Mouse (Mus musculus): ENCODE measurements around the gene Skor1. TPM values are rescaled to one million over a fixed set of nuclear protein-coding genes. Genes with fewer than 3 reads are reported as not detected.

Gene Skor1
- total RNA-seq, 2 experiments from 2014 or later, result 0.08 TPM

DNA sequence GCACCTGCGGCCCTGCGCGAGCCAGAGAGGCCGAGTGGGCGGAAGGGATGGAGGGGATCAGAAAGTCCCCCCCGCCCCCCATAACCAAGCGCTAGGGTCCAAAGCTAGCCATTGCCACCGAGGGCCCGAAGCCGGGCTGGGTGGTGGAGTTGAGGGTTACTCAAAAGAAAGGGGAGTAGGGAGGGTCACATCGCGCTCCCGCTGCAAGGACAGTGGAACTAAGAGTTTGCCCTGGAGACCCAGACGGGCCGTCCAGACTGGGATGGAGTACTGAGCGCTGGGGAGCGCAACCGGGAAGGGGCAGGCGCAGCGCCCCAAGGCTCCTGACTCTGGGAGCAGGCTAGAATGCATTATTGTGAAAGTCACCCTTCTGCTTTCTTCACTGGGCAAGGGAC lies 608 bp upstream of the Skor1 start:
- no peak for DNase-seq

DNA sequence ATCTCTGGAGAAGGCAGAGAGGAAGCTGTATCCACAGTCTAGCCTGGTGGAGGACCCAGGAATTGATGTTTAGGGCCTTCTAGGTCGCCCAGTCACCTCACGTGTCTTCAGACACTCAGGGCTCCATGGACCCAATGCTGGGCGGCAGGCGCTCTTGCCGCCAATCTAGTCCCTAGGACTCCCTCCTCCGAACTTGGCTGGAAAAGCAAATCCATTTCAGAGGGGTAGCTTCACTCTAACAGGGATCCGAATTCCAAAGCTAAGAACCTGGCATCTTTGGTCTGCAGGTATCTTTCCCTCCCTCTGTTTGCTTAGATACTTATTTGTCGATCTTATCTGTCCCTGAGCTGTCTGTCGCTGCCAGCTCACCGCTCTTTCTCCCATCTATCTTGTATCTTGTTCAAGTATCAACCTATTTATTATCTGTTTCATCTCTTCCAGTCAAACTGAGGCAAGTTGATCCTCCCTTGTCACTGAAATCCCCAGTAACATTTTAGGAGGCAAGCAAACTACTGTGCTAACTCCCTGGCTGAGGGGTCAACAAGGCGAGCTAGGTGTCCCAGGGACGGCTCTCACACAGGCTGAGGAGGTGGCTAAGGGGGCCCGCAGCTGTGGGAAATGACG lies 863 bp downstream of the Skor1 start:
- no peak for DNase-seq

DNA sequence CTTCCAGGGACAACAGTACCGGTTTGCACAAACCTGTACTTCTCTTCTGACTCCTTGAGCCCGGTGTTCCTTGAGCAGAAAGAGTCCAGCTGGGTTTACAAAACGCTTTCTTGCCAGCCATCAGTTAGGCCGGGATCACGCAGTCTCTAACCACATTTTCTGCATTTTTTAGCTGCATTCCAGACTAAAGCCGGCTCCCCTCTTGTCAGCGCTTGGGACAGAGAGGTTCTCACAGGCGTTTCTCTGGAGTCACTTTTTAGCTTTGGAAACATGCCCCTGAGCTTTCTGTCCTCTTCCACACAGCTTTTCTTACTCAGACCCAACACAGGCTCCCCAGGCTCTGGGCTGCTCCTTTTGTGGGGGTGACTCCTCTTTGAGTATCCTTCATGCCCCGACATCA lies 1.5 kb downstream of the Skor1 start:
- DNase-seq, result no peak

DNA sequence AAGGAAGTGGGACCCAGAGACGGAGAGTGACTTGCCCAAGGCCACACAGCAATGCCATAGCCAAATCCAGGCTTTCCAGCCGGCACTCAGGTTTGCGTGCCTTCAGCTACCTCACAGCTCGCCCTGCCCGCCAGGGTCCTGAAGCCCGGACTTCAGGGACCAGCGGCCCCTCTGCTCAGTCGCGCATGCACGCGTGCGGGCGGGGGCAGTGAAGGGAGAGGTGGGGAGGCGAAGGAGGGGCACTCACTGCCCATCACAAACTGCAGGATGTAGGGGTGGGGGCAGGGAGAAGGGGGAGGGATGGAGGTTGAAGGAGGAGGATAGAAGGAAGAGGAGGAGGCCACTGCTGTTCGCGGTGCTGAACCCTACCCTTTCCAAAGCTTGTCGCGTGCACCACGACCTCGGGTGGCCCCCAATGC lies 1.9 kb downstream of the Skor1 start:
- no peak for DNase-seq

DNA sequence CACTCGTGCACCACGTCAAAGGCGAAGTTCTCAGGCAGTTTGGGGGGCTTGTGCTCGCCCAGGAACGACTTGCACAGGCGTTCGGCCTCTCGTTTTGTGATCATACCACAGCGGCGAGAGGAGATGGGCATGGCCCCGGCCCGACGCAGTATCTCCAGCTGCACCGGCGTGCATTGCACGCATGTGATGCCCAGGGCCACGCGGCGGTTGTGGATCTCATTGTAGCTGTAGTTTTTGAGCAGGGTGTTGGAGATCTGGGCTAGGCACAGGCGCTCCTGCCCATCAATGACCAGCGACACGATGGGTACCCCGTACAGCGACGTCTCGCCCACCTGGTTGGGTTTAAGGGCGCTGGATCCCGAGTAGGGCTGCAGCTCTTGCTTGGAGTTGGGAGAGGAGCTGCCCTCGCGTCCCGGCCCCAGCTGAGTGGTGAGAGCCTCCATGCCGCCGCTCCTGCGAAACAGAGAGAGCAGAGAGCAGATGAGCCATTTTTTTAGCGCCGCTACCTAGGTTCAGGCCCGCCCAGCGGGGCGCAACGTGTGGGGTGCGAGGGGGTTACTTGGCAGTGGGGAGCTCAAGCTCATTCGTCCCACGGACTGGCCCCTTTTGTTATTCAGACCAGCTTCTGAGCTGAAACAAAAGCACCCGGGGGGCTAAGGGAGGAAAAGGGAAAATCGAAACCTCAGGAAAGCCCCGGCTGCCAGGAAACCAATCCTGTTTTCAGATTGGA lies 2.5 kb downstream of the Skor1 start:
- no peak for DNase-seq

DNA sequence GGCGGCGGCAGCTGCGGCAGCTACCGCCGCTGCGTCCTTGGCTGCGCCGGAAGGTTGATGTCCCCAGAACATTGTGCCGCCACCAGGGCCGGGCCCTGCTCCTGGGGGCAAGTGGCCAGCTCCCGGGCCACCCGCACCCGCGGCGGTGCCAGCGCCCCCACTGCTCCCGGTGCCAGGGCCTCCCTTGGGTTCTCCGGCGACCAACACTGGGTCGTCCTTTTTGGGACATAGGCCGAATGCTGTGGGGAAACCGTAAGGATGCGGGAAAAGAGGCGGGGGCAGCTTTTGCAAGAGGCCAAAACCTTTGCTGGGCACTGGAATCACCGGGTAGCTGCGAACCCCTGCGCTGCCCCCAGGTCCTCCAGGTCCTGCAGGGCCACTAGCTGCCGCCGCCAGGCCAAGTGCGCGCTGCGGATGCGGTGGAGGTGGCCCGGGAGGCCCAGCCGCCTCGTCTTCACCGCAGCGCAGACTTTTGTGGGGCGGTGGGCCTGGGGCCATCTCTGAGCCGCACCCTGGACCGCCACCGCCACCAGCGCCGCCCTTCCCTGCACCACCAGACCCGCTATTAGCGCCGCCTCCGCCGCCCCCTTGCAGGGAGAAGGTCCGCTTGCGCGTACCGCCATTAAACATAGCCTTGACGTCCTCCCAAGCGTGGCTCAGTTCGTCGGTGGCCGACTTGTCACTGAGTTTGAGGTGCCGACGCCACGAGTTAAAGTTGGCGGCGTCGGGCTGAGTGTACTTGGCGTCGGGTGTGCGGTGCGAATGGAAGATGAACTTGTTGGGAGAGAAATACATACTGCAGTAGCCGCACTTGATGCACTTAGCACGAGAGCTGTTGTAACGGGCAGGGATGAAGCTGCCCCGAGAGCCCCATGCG lies 3.3 kb downstream of the Skor1 start:
- no peak for DNase-seq

DNA sequence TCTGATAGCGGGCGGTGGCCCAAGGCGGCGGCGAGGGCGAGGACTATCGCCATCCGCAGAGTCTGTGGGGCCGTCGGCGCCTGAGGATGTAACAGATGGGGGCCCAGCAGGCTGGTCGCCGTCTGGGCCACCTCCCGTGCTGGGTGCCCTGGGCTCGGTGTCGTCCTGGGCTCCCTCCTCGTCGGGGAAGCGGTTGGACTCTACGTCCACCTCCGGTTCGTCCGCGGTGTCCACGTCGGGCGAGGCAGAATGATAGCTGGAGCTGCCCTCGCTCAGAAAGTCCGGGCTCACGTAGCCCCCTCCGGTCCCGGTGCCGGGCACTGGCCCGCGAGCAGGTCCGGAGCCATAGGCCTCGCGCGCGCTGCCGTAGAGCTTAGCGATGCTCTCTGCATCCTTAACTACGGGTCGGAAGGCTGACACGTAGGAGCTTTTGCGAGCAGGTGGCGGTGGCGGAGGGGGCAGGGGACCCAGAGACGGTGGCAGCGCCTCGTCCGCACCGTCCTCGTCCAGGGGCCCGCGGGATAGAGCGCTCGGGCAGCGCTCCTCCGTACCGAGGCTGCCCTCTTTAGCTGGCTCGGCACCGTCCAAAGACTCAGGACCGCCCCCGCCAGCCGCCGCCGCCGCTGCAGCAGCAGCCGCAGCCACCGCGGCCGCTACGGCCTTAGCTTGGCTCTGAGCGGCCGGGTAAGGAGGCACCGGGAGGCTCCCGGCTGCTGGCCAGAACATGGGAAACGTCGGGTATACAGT lies 4.1 kb downstream of the Skor1 start:
- DNase-seq, result no peak

DNA sequence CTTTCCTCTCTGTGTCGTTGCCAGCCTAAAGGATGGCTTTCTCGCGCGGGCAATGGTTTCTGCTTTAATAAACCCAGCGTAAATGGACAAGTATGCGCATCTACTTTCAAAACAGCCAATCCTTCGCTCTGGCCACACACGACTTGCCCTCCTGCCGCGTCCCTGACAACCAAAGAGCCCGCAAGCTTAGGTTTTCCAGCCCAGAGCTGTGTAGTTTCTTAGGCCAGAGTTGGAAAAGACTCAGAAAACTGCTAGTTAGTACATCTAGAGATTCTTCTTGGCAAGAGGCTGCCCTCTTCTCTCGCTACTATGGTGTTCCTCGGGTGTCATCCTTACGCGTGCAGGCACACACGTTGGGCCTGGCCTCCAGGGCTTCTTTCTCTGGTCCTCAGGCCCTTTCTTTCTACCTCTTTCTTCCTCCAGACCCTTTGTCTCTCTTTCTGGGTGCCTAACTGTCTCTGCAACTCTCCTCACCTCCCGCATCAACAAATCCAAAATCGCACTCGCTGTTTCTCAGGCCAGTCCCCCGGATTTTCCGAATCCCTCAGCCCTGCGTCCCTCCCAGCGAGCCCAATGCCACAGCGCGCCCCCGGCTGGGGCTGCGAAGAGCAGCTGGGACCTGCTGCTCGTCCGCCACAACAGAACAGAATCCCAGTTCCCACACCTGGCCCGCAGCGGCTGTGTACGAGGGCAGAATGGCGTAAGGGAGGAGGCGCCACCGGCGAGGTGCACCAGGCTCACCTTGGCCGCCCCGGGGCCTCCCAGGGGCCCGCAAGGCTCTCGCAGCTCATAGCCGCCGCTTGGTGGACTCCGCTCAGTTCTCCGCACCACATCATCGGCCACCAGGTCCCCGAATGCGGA lies 4.9 kb downstream of the Skor1 start:
- no peak for DNase-seq

DNA sequence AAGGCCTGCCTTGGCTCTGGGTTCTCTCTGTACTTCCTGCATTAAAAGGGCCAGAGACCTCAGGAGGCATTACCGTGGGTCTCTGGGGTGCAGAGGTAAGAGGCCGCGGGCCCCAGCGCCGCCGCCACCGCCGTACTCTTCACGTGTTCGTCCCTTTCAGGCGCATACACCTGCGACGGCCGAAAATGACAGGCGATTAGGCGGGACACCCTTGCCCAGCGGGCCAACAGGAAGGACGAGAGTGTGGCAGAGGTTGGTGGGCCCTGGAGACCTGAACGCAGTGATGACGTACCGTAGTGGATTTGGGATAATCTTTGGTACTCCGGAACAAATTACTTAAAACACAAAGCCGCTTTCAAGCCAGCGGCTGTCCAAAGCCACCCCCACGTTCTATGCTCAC lies 5.5 kb downstream of the Skor1 start:
- DNase-seq, result no peak

DNA sequence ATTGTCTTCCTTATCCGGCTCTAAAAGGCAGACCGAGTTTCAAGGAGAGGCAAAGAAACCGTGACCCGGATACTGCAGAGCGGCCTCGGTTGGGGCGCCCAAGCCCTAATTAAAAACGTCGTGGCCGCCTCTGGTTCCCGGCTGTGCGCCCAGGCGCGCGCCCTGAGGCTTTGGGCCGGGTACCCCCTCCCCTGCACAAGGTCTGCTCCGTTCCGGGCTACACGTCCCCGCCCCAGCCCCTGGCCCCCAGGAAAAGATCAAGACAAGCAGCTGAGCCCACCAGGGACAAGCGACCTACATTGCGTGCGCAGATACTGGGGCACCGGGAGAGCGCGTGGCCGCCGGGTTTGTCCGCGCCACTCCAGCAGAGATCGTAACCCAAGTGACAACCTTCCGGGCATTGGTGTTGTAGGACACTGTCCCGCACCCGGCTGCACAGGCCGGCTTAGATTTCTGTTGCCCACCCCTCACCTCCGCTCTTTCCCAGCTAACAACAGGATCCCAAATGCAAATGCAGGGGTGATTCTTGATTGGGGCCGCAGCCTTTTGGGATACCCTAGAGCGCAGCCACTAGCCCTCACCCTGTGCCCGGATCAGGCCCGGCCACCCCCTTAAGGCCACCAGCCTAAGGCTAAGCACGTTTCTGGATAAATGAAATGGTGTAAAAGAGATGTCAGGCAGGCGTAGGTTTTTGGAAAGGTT lies 6.3 kb downstream of the Skor1 start:
- DNase-seq, result no peak

DNA sequence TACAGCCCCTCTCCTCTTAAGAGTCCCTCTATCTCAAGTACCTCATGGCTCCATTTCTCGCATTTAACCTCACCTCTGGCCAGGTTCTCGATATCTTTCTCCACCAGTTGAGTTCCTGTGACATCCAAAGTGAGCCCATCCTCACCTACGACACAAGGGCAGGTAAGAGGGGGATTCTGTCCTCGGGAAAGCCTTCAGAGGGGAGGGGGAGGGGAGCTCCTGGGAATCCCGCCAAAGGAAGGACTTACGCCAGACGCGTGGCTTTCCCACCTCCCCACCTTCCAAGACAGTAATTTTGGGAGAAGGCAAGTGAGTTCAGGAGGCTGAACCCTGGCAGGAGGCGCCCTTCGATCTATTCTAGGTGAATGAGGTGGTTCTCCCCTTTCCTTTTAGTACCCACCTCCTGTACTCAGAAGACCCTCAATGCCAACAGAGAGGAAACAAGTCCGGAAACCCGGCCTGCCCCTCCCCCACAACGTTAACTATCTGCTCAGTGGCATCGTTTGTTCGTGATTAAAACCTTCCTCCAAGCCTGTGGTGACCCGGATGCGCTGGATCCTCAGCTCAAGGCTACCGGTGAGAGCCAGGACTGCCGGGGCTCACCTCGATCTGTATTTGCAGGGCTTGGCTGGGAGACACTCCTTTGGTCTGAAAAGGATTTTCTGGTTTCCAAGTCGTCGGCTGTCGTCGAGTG lies 7.0 kb downstream of the Skor1 start:
- no peak for DNase-seq

DNA sequence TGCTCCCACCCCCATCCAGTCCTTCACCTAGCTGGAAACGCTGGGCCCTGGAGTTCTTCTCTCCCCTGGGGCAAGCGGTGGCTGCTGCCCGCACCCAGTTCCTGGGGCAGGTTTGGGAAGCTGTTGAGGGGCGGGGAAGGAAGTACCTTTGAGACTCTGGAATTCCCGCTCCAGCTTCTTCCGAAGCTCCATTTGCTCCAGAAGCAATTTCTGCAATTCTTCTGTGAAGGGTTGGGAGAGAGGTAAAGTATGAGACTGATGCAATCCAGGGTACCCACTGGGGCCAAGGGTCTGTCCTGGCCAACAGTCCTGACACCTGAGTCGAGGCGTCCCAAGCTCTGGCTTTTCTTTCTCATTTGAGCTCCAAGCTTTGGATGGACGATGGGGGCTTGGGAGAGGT lies 8.6 kb downstream of the Skor1 start:
- DNase-seq, result no peak

DNA sequence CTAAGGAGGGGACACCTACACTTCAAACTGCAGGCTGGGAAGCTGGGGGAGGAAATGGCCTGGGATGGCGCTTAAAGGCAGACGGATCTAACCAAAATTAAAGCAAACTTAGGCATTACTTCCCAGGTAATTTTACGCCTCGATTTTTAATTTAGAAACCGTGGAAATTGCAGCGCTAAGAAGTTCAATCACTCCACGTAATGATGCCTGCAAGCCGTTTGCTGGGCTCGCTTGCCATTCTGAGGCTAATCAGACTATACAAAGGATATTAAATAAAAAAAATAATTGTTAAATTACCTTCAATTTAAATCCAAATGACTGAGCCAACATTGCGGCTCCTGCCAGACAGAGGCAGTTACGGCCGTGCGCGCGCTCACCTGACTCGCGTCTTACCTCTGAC lies 9.1 kb downstream of the Skor1 start:
- DNase-seq, result no peak

DNA sequence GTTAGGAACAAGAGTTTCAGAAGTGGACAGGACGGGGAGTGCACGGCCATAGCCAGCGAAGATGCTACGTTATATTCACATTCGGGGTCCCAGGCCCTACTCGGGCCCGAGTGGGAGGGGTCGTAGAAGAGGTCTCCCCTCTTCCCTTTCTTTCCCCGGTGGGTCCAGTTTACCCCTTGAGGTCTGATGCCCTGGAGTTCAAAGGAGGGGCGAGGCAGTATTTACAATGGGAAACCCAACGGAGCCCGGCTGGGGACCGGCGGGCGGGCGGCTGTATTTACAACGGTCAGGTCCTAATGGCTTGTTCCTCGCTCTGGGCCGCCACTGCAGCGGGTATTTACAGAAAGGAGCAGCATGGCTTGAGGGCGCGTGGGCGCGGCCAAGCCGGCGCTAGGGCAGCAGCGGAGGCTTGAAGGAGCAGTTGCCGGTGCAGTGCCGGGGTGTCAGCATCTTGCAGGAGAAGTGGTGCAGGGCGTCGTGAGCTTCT lies 10.2 kb downstream of the Skor1 start:
- DNase-seq, result no peak

DNA sequence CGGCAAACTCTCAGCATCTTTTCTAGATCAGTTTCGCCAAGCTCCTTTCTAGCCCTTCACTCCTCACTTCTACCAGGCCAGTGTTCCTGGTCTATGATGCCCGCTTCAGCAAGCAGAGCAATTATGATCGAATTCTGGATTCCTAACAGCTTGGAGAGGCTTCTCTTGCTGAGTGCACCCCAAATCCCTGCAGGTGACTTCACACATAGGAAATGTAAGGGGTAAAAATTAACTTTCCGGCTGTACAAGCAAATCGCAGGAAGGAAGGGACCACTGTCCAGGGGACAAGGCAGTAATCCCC lies 11.2 kb downstream of the Skor1 start:
- no peak for DNase-seq

DNA sequence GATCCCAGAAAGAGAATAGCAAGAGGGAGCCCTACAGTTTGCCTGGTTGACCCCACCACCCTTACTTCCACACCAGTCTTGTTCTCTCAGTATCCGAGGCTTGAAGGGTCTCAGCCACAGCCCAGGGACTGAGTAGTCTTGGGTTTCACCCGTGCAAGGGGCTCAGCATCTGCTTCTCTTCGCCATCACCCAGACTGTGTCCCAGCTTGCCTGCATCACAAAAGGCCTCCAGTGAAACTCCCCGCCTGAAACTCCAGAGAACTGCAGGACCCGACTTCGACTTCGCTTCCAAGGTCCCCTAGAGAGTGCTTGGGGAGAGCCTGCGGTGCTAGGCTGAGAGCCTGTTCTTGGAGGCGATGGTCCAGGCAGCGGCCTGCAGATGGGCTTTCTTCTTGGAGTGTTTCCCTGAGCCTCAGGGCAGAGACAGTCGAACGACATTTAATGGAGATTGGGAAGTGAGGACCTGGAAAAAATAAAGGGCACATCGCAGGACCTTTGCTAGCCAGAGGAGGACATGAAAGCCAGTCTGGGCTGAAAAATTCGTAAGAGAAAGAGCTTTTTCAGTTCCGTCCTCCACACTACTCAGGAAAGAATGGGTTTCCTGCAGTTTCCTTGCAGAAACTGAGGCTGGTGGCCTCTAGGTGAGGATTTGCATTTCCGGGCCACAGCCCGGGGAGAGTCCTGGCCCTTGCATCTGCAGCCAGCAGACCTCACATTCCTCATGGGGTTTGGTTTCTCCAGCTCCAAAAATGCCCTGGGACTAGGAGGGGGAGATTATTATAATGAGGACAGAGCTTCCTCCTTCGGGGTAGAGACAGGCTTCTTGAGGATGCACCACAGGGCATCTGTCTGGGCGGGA lies 11.8 kb downstream of the Skor1 start:
- DNase-seq, result no peak

DNA sequence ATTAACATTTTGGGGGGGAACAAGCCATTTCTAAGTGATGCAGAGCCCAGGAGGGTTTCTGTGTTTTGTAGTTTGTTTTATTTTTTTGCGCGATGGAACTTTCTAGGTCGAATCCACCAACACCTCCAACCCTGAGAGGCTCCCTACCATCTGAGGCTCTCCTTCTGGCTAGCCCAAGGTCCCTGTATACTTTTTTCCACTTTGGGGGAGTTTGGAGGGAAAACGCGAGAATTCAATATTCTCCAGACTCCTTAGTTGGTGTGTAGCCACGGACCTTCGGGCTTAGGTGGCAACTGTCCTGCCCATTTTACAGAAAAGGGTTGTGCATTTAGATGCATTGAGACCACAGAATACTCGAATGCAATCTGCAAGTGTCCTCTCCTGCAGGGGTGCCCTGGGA lies 12.5 kb downstream of the Skor1 start:
- no peak for DNase-seq

DNA sequence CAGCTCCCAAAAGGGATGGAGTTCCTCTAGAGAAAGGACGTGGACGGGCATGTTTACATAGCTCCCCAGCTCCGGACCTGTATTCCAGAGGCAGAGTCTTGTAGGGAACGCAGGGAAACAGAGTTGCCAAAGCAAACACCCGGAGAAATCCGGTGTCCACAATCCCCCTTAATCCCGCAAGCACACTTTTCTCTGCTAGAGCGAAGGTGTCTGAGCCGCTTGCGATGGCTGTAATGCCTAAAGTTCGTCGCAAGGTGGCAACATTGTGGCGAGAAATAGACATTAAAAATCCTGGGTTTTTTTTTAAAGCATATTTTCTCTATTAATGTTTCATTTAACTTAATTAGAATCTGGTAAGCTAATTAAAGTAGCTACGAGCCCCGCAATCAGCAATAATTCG lies 13.0 kb downstream of the Skor1 start:
- no peak for DNase-seq

DNA sequence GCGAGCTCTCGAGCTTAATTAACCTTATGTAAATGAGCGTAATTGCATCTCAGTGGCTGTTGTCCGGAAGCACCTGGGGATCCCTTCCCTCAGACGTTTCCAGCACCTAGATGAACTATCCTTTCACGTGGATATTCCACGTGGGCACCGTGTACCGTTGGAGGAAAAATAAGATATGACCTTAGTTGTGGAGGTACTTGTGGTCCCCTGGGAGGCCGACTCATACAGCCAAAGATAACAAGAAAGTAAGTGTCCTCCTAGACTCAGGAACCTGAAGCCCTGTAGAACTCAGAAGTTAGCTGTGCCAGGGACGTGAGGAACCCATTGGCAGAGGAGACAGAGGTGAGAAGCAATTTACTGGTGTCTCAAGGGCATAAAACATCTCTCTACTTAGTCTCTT lies 13.4 kb downstream of the Skor1 start:
- no peak for DNase-seq

Data from gastrocnemius, postnatal 25 days (tissue).